Mouse (Mus musculus): ENCODE results near the gene Emc1.

- no peak for TF ChIP-seq POLR2A (IDR thresholded peaks at IDR 0.05; ENCODE audit: control insufficient read depth, low read depth, low read length)
- TF ChIP-seq CTCF (IDR thresholded peaks at IDR 0.05; ENCODE audit: control insufficient read depth, insufficient read depth, insufficient replicate concordance, low read depth, low read length) = no peak
These were observed 33.9 kb upstream of the Emc1 start for GRCm38 (mm10) chr4:139318449-139318848.
